Mouse (Mus musculus) forebrain, embryonic 14.5 days (tissue): ENCODE measurements around the gene Dock11. TPM values are rescaled to one million over a fixed set of nuclear protein-coding genes. Genes with fewer than 3 reads are reported as not detected.

ENCODE experiments used
- ATAC-seq: fragments of 200-750 bp; cut with Nextera tagmentation; 2 replicates; pipeline ENCODE4 v1.8.0; 2017; ENCODE audit warnings: mild to moderate bottlenecking, moderate library complexity
- DNase-seq: peaks from one replicate; pipeline ENCODE4 v3.0.0-alpha.2; 2015; ENCODE audit warnings: low spot score
- H3K27ac ChIP-seq: fragments of 300-500 bp; sonication (generic); 2 replicates; pipeline ENCODE4 v1.5.1; 2014; ENCODE audit warnings: low read depth, mild to moderate bottlenecking, control low read depth, low read length, moderate library complexity
- H3K27me3 ChIP-seq: fragments of 300-500 bp; sonication (generic); replicated peaks from 2 replicates; pipeline ENCODE4 v1.6.1; 2014; ENCODE audit warnings: low read length, control low read depth, mixed read lengths; ENCODE audit not compliant: control insufficient read depth, insufficient read depth
- H3K36me3 ChIP-seq: fragments of 300-500 bp; sonication (generic); 2 replicates; pipeline ENCODE4 v1.6.1; 2014; ENCODE audit warnings: low read length, control low read depth; ENCODE audit not compliant: control insufficient read depth, insufficient read depth
- H3K4me1 ChIP-seq: fragments of 300-500 bp; sonication (generic); 2 replicates; pipeline ENCODE4 v1.6.1; 2014; ENCODE audit warnings: antibody characterized with exemption, low read length, control low read depth; ENCODE audit not compliant: control insufficient read depth, insufficient read depth
- H3K4me2 ChIP-seq: fragments of 300-500 bp; sonication (generic); 2 replicates; pipeline ENCODE4 v1.6.1; 2014; ENCODE audit warnings: mild to moderate bottlenecking, control low read depth, low read length
- H3K4me3 ChIP-seq: fragments of 300-500 bp; sonication (generic); 2 replicates; pipeline ENCODE4 v1.5.1; 2014; ENCODE audit warnings: low read depth, low read length, control low read depth
- H3K9ac ChIP-seq: fragments of 300-500 bp; sonication (generic); 2 replicates; pipeline ENCODE4 v1.6.1; 2014; ENCODE audit warnings: mild to moderate bottlenecking, low read length, control low read depth, moderate library complexity
- H3K9me3 ChIP-seq: fragments of 300-500 bp; sonication (generic); replicated peaks from 2 replicates; pipeline ENCODE4 v1.6.1; 2016; ENCODE audit warnings: low read length, control low read depth, mixed read lengths; ENCODE audit not compliant: control insufficient read depth
- WGBS: fragments of 180-500 bp; shearing (Covaris S2); extraction: QIAGEN DNeasy Blood & Tissue Kit; methylation state at CpG from one replicate; pipeline ENCODE4 v1.1.7; 2014; 5-methylcytosine and 5-hydroxymethylcytosine counted together
- polyA plus RNA-seq: library from polyadenylated mRNA; unstranded; fragments of >200 nt; fragmentation: Nextera tagmentation; extraction: Ambion mirVana; gene quantifications from 2 replicates; pipeline ENCODE4 v1.2.1, GENCODE M21; 2014

Dock11 gene
- polyA plus RNA-seq, 1 experiment from 2014 or later: 19.0 TPM

GRCm38 (mm10) chrX:35976657-35977056 lies 88.0 kb downstream of the Dock11 start:
- Histone ChIP-seq H3K4me3 (no peak overlapping the region), H3K9me3 (no peaks in the 10 kb centered on the region), H3K27me3 (no peaks in the 10 kb centered on the region), H3K9ac (no peak overlapping the region), H3K4me1 (no peaks in the 10 kb centered on the region), H3K36me3 (no peaks in the 10 kb centered on the region), H3K4me2 (no peak overlapping the region), H3K27ac (no peak overlapping the region)
- 69% methylated on average over 5 of the region's 5 CpGs for WGBS
- ATAC-seq: no peak
- no peak for DNase-seq

DNA sequence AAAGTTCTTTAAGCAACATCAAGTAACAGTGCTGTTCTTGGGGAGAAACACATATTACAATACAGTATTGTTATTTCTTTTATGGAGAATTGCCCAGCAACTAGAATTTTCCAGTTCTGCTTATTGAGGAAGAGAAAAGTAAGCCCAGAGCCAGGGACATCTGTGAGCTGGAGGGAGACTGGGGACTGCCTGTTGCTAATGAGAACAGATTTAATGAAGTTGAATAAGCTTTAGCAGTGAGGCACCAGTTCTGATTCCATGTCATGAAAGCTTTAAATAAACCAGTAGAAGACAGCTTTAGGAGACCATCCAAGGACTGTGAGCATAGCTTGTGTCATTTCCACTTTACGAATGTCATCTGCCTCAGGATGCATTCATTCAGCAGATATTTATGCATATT lies 99.3 kb downstream of the Dock11 start:
- ATAC-seq (no peak), DNase-seq (no peak)
- Histone ChIP-seq H3K27ac (no peak overlapping the region), H3K36me3 (no peaks in the 10 kb centered on the region), H3K4me1 (no peaks in the 10 kb centered on the region), H3K27me3 (no peaks in the 10 kb centered on the region), H3K4me3 (no peak overlapping the region), H3K9ac (no peak overlapping the region), H3K9me3 (no peaks in the 10 kb centered on the region), H3K4me2 (no peak overlapping the region)
- WGBS: 88% methylated on average over 1 of the region's 1 CpGs

GRCm38 (mm10) chrX:35990508-35991095 lies 102.0 kb downstream of the Dock11 start:
- Histone ChIP-seq H3K4me3 (no peak overlapping the region), H3K9ac (no peak overlapping the region), H3K36me3 (no peaks in the 10 kb centered on the region), H3K27ac (no peak overlapping the region), H3K4me2 (no peak overlapping the region), H3K27me3 (no peaks in the 10 kb centered on the region), H3K9me3 (no peaks in the 10 kb centered on the region), H3K4me1 (no peaks in the 10 kb centered on the region)
- WGBS: 76% methylated on average over 5 of the region's 5 CpGs
- DNase-seq (peak; percentile 10), ATAC-seq (no peak)

GRCm38 (mm10) chrX:35994226-35994625 lies 105.6 kb downstream of the Dock11 start:
- no peak for ATAC-seq
- Histone ChIP-seq H3K4me3 (no peak overlapping the region), H3K27me3 (no peaks in the 10 kb centered on the region), H3K36me3 (no peaks in the 10 kb centered on the region), H3K27ac (no peak overlapping the region), H3K4me1 (no peaks in the 10 kb centered on the region), H3K9ac (no peak overlapping the region), H3K9me3 (no peaks in the 10 kb centered on the region), H3K4me2 (no peak overlapping the region)
- WGBS: 79% methylated on average over 6 of the region's 6 CpGs
- no peak for DNase-seq

DNA sequence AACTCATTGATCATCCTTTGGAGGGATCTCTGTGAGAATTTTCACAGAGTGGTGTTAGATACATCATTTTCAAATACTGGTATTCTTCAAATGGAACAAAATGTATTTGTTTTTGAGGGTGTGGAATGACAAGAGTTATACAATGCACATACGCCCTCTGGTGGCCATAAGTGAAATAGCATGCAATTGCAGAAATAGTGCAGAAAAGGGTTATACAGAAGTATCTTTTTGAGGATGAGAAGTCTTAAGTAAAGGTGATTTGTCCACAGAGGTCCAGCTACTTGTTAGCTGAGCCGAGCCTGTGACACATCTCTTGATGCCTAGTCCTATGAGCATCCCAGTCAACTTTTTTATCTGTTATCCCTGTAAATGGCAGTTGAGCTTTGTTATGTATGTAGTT lies 108.4 kb downstream of the Dock11 start:
- Histone ChIP-seq H3K36me3 (no peaks in the 10 kb centered on the region), H3K9me3 (no peaks in the 10 kb centered on the region), H3K9ac (no peak overlapping the region), H3K4me1 (no peaks in the 10 kb centered on the region), H3K4me2 (no peak overlapping the region), H3K4me3 (no peak overlapping the region), H3K27ac (no peak overlapping the region), H3K27me3 (no peaks in the 10 kb centered on the region)
- DNase-seq (peak; percentile 68), ATAC-seq (no peak)
- WGBS: 14% methylated on average over 2 of the region's 2 CpGs

DNA sequence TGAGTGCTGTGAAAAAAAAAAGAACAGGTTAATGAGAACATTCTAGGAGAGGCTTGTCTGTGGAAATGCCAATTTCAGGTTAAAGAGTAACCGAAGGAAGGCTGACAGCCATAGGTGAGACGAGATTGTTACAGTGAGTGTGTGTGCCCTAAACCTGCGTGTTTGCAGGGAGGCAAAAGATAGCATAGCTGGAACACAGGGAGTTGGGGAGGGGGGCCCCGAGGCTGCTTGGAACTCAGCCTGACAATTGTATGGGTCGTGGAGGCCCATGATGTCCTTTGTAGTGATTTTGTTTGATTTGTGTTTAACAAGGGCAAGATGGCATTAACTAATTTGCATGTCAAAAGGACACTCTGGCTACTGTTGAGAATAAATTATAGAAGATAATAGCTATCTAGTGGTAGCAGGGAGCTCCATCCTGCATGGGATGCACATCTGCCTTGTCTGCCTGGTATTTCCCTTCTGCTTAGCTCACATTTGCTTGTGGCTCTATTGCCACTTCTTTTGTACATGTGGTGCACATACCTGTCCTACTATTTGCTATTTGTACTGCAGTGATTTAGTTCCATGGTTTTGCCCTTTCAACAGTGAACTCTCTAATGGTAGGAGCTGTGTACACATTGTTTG lies 109.3 kb downstream of the Dock11 start:
- Histone ChIP-seq H3K36me3 (no peaks in the 10 kb centered on the region), H3K4me2 (no peak overlapping the region), H3K27me3 (no peaks in the 10 kb centered on the region), H3K9me3 (no peaks in the 10 kb centered on the region), H3K4me1 (no peaks in the 10 kb centered on the region), H3K9ac (no peak overlapping the region), H3K27ac (no peak overlapping the region), H3K4me3 (no peak overlapping the region)
- DNase-seq (peak; percentile 29), ATAC-seq (peak; percentile 44; the same call in 1 of the 2 replicates)
- 49% methylated on average over 5 of the region's 5 CpGs for WGBS

GRCm38 (mm10) chrX:36025651-36026050 lies 137.0 kb downstream of the Dock11 start:
- H3K4me2 ChIP-seq: no peak overlapping the region
- WGBS: 84% methylated on average over 17 of the region's 17 CpGs
- H3K4me1 ChIP-seq: no peaks in the 10 kb centered on the region
- H3K9ac ChIP-seq: no peak overlapping the region
- H3K4me3 ChIP-seq: no peak overlapping the region
- H3K36me3 ChIP-seq: 0 out of 2 replicates have a peak, but pooled peaks cover 3% of the 10 kb centered on the region
- no peaks in the 10 kb centered on the region for H3K27me3 ChIP-seq
- H3K9me3 ChIP-seq: no peaks in the 10 kb centered on the region
- no peak for DNase-seq
- ATAC-seq: no peak
- no peak overlapping the region for H3K27ac ChIP-seq

DNA sequence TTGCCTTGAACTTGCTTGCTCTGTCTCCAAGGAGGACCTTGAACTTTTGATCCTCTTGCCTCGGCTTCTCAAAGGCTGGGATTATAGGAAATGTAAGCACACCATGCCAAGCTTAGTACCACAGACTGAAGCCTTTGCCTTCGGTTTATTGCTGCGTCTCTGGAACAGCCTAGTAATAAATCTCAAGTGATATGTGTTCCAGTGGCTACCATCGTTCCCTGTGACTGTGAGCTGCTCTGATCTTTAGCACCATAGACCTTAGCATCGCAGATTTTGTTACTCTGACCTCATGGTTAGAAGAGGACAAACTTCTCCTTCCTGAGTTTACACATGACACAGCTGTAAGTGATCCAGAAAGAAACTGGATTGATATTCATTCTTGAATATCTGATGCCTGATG lies 142.5 kb downstream of the Dock11 start:
- no peak for DNase-seq
- no peak overlapping the region for H3K4me2 ChIP-seq
- H3K36me3 ChIP-seq: 0 out of 2 replicates have a peak, but pooled peaks cover 3% of the 10 kb centered on the region
- no peak overlapping the region for H3K27ac ChIP-seq
- no peaks in the 10 kb centered on the region for H3K9me3 ChIP-seq
- H3K9ac ChIP-seq: no peak overlapping the region
- no peaks in the 10 kb centered on the region for H3K27me3 ChIP-seq
- H3K4me3 ChIP-seq: no peak overlapping the region
- WGBS: 86% methylated on average over 5 of the region's 5 CpGs
- H3K4me1 ChIP-seq: no peaks in the 10 kb centered on the region
- ATAC-seq: no peak

- Histone ChIP-seq H3K9me3 (no peaks in the 10 kb centered on the region), H3K9ac (no peak overlapping the region), H3K4me3 (no peak overlapping the region), H3K36me3 (peaks cover 7% of the 10 kb centered on the region; the same call in 1 of the 2 replicates), H3K27me3 (no peaks in the 10 kb centered on the region), H3K4me2 (no peak overlapping the region), H3K4me1 (no peaks in the 10 kb centered on the region), H3K27ac (no peak overlapping the region)
- WGBS: 92% methylated on average over 8 of the region's 8 CpGs
- no peak for ATAC-seq
- DNase-seq: no peak
These were observed 145.4 kb downstream of the Dock11 start for GRCm38 (mm10) chrX:36034045-36034444.
